Mouse (Mus musculus): ENCODE measurements around the gene Foxp1. TPM values are rescaled to one million over a fixed set of nuclear protein-coding genes. Genes with fewer than 3 reads are reported as not detected.

The Foxp1 gene
- total RNA-seq (2017), result 57.8 and 77.4 TPM in 2 replicates

DNA sequence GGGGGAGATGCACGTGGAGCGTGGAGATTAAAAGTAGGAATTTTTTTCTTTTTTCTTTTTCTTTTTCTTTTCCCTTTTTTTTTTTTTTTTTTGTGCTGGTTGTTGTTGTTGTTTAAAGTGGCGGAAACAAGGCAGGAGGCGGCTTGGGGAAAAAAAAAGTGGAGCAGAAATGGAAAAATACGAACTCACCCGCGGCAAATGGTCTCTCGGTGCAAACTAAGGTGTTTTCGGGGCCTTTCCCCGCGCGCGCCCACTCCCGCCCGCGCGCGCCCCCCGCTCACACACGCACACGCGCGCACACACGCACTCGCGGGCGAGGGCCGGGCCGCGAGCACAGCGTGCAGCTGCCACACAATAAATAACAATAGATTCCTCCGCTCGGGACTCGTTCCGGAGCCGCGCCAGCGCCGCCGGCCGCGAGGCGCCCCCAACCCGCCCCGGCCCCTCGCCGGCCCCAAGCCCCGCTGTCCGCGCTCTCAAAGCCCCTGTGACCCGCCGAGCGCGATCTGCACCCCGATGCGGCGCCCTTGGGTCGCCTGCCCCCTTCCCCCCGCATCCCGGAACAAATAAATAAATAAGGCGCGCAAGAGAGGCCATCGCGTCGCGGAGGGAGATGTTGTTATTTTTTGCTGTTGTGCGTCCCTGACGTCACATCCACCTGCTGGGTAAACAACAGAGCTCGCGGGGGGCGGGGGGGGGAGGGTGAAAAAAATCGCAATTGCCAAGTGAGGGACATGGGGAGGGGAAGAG, at the start of gene Foxp1:
Gene Foxp1, minus strand, starts transcription at position 363 of the 750 bp plus-strand sequence.
- ATAC-seq (replicated peaks; ENCODE audit: low read depth, poor library complexity, severe bottlenecking), result peak; percentile 45

DNA sequence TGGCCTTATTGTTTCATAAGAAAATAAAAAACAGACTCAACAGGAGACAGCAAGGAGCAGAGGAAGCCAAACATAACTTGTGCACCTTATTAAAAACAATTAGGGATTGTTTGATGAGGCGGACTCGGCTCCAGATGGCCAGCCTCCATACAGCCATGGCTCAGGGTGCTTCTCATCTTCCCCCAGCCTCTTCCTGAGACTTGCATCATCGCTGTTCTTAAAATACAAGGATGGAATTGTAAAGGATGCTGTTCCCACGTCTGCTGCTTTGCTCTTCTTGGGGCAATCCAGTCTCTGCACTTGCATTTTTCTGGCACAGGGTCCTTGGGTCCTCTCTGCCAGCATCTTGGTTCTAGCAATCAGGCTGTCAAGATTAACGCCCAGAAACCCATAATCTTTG, 49.5 kb upstream of the Foxp1 start:
- ATAC-seq (replicated peaks; ENCODE audit: low read depth, poor library complexity, severe bottlenecking), result no peak

DNA sequence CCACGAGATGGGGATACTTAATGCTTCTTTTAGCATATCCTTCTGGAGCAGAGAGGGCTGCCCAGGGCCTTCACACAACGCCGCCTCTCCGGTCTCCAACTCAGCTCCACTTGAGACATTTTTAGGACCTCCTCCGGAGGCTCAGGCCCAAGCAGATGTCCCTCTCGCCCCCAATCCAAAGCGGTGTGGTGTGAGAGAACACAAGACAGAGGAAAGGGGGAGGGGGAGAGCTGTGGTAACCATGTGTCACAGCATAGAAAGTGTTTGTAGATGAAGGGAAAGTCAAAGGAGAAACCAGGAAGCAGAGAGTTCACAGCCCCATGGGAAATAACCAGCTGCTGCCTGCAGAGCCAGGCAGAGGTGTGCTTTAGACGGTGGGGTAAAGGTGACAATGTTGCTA, 44.4 kb upstream of the Foxp1 start:
- ATAC-seq (replicated peaks; ENCODE audit: low read depth, poor library complexity, severe bottlenecking), result no peak

DNA sequence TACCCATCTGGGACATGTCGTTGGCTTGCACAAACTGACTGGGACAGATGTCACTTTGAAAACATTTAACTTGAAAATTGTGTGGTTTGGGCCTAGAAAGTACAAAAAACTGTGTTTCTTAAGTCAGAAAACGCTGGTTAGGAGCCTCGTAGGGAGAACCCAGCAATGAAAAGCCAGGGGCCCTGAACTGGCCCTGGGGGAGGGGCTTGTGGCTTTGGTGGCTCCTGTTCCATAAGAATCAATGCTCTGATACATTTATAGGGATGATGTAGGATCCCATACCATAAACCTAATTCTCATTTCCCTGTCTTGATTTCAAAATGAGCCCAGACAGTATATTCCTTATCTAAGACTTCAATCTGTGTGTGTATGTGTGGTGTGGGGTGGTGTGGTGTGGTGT, 42.2 kb upstream of the Foxp1 start:
- ATAC-seq (replicated peaks; ENCODE audit: low read depth, poor library complexity, severe bottlenecking), result no peak

DNA sequence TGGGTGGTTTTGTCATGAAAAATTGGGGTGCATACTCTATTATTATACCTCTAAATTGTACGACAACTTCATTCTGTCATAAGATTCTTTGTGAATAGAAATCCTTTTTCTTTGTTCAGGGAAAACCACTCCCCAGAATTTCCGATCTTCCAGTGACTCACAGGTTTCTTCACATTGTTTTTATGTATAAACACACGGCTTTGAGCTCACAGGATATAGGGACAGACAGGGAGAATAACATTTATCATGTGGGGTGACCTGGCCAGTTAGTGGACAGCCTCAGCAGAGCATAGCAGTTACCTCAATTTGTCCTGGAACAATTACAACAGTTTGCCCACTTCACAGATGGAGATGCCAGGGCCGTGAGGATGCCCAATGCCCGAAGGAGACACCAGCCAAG, 34.4 kb upstream of the Foxp1 start:
- no peak for ATAC-seq (replicated peaks; ENCODE audit: low read depth, poor library complexity, severe bottlenecking)

DNA sequence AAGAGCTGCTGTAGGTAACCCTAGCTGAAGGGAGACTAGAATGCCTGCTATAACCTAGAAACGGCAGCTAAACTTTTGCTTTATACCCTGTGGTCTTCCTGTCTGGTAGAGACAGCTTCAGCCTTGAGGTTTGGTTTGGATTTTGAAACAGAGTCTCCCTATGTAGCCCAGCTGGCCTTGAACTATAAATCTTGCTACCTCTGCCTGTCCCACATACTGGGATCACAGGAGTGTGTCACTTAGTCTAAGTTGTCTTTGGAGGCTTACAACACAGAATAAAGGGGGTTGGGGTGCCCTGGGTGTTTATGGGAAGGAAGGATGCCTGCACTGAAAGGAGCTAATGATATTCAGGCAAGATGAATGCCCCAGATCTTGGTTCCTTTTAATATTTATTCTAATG, 30.3 kb upstream of the Foxp1 start:
- no peak for ATAC-seq (replicated peaks; ENCODE audit: low read depth, poor library complexity, severe bottlenecking)

DNA sequence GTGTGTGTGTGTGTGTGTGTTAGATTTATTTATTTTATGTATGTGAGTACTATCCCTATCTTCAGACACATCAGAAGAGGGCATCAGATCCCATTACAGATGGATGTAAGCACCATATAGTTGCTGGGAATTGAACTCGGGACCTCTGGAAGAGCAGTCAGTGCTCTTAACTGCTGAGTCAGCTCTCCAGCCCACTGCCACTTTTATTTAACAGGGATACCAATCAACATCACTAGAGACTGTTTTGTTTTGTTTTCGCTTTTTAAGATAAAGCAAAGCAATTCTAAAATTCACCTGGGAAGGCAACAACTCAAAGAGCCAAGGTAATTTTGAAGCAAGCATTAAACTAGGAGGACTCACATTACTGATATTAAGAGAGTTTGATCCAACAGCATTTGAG, 23.9 kb upstream of the Foxp1 start:
- ATAC-seq (replicated peaks; ENCODE audit: low read depth, poor library complexity, severe bottlenecking), result no peak

DNA sequence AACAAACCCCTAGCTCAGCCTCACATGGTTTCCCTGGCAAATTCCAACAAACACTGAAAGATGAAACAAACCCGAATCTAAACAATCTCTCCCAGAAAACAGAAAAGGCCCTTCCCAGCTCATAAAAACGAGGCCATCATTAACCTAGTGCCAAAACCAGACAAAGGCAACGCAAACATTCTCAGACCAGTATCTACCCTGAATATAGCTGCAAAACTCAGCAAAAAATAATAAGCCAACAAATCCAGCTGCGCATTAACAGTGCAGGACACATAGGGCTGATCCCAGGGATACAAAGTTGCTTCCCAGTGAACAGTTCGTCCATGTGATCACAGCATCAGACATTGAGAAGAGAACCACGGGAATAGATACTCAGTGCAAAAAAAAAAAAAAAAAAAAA, 22.9 kb upstream of the Foxp1 start:
- ATAC-seq (replicated peaks; ENCODE audit: low read depth, poor library complexity, severe bottlenecking), result no peak

DNA sequence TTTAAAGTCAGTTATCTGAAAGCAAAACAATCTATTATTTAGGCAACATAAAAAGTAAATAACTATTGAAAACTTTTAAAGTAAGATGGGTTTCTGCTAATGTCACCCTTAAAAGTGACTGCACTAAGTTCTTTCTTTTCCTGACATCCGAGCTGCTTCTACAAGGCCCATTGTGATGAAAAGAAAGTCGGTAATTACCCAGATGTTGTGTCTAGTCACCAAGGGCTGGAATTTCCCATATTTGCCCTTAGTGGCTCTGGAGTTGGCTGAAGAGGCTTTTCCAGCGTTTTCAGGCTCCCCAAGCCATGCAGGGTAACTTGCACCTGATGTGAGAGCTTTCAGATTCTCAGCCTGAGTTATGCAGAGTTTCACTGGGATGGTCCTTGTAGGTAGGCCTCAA, 18.6 kb upstream of the Foxp1 start:
- ATAC-seq (replicated peaks; ENCODE audit: low read depth, poor library complexity, severe bottlenecking), result no peak

DNA sequence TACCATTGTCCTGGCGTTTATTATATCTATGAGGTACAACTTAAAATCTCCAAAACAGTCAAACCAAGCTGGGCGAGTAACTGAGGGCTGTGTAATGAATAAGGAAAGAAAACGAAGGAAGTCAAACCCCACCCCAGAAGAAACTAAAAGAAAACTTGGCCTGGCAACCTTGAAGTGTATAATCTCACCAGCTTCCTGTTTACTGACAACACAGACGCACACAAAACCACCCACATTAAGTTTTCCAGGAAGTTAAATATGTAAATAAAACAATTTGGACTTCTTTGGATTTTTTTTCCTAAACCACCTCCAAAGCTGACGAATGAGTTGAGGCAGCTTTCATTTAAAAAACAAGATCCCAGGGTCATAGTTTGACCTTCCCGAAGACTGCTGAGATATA, 18.1 kb upstream of the Foxp1 start:
- no peak for ATAC-seq (replicated peaks; ENCODE audit: low read depth, poor library complexity, severe bottlenecking)

DNA sequence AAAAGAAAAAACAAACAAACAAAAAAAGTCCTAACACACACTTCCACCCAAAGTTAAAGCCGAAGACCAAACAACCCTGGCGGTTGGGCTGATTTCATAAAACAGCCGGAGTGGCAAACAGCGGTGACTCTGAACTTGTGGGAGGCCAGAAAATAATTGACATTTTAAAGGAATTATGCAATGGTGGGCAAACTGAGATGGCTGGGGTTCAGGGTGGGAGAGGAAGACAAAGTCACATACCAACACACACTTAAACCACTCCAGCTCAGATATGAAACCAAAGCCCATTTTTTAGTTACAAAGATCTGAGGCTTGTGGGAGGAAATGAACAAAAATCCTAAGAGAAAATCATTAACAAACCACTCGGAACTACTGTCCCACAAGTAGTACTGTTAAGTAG, 17.6 kb upstream of the Foxp1 start:
- no peak for ATAC-seq (replicated peaks; ENCODE audit: low read depth, poor library complexity, severe bottlenecking)

DNA sequence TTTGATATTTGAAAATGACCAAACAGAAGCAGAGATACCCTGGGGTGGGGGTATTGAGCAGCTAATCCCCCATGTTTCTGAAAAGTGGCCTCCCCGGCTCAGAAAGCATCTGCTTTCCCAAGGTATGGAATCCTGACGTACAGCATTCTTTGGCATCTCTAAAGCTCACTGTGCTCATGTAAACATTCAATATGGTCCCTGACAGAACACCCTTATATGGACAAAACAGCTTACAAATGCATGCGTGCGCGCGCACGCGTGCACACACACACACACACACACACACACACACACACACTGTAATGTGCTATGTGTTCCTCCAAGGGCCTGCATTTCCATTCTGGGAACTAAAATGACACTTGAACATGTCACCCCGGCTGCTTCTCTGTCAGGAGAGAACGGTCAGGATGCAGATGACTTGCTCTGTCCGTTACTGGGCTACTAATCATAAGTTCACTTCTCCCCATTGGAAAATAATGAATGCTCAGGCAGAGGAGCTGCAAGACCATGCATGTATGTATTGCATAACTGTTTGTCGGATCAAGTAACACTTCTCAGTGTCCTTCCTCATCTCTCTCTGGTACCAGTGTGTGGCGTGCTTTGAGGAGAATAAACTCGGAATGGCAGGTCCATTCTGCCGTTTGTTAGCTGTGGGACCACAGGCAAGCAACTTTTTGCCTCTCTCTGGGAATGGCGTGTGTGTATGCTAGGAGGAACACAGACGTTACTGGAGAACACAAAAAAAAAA, 15.8 kb upstream of the Foxp1 start:
- ATAC-seq (replicated peaks; ENCODE audit: low read depth, poor library complexity, severe bottlenecking), result no peak

DNA sequence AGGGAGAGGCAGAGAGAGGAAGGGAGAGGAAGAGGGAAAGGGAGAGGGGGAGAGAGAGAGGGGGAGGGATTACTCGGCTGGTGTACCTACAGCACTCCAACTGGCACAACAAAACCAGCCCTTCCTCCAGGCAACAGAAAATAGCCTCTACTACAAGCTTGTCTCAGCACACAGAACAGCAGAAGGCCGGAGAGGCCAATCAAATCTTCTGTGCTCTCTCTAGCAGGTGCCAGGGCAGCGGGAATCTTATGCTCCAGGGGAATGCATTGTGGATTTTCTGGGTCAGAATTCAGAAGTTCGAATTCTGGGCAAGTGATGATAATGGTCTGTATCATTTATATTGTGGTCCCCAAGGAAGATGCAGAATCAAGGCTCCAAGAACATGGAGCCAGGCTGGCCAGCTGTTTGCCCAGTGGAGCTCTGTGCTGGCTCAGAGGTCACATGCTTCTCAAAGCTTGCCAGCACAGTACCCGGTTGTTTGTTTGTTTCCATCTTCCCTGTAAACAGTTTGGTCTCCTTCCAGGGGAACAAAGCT, 11.8 kb upstream of the Foxp1 start:
- ATAC-seq (replicated peaks; ENCODE audit: low read depth, poor library complexity, severe bottlenecking), result no peak

DNA sequence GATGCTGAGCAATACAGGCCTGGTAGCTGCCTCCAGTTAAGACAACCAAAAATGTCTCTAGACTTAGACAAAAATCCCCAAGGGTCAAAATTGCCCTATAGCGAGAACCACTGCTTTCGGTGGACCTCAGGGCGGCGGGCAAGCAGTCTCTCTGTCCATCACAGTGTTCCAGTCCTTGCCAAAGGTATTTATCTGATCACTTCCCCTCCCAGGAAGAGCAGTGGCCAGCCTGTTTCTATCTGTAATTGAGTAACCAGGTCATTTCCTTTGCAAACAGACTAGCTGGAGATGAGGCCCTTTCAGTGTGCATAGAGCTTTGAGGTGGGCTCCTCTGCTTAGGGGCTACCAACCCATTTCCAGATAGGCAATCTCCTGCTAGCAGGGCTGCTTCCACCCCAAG, 9.9 kb upstream of the Foxp1 start:
- ATAC-seq (replicated peaks; ENCODE audit: low read depth, poor library complexity, severe bottlenecking), result no peak

DNA sequence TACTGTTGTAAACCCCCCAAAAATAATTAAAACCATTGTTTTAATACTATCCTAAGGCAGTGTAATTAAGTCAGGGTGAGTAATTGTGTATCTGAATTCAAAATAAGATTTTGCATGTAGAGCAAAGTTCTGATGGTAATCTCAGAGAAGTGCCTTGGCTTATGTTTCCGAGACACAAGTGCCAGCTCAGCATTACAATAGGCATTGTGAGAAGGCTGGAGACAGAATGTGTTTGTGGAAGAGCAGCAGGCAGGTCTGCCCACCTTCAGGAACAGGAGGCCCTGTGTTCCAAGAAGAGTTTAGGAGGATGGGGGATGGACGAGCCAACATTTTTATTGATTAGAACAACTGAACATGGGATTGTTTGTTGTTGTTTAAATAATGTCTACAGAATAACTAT, 6.5 kb upstream of the Foxp1 start:
- ATAC-seq (replicated peaks; ENCODE audit: low read depth, poor library complexity, severe bottlenecking), result no peak

DNA sequence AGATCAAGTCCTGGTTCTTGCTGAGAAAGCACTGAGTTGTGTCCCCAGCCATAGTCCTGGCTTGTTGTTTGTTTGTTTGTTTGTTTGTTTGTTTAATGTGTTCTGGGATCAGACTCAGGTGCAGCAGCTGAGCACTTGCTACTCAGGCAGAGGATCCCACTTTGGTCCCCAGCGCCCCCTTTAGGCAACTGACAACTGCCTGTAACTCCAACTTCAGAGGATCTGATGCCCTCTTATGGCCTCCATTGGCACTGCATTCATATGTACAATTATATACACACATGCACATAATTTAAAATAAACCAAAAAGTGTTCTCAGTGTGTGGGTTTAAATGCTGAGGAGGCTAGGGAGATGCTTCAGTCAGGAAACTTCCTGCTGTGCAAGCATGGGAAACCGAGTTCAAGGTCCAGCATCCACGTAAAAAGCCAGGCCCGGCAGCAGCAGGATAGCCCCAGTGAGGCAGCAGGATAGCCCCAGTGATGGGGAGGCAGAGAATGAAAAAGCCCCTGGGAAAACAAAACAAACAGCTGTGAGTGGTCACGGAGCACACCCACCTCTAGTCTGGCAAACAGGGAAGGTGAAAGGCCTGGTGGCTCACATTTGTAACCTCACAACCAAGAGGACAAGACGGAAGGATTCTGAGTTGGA, 5.1 kb upstream of the Foxp1 start:
- no peak for ATAC-seq (replicated peaks; ENCODE audit: low read depth, poor library complexity, severe bottlenecking)

DNA sequence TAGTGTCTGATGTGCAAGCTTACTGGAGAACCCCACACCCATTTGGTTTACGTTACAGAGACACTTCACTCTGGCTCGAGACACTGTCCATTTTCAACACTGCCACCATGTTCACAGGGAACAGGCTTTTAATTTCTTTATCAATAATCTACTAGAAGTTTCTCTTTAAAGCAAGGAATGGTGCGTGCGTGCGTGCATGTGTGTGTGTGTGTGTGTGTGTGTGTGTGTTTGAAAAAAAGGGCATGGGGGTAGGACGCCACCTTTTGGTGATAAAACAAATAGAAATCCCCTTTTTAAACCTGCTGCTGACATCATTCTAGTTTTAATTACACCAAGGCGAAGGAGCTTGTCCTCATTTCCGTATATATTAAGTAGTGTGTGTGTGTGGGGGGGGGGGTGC, 2.8 kb upstream of the Foxp1 start:
- ATAC-seq (replicated peaks; ENCODE audit: low read depth, poor library complexity, severe bottlenecking), result no peak

DNA sequence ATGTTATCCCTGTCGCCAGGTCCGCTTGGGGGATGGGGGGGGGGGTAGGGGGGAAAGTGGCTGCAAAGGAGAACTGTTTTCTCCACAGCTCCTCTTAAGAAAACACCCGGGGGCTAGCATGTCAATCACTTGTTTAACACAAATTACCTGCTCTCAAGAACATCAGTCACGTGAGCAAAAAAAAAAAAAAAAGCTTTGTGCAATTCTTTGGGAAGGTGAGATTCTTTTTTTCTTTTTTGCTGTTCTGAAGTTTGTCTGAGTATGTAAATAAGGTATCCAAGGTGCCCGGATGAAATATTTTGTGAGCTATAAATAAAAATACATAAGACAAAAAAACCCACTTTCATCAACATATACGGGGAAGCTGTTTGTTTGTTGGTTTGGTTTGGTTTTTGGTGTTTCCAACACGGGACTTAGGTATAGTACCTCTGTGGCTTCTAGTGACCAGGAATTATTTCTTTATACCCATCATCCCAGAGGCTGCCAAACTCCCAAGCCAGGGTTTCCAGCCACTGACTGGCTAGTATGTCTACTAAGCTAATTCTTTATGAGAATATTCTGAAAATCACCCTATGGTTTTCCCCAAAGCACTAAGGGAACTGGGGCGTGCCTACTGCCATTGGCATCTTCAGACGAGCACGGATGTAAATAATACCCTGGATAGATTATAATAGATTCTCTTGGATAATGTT, 1.3 kb upstream of the Foxp1 start:
- ATAC-seq (replicated peaks; ENCODE audit: low read depth, poor library complexity, severe bottlenecking), result no peak

DNA sequence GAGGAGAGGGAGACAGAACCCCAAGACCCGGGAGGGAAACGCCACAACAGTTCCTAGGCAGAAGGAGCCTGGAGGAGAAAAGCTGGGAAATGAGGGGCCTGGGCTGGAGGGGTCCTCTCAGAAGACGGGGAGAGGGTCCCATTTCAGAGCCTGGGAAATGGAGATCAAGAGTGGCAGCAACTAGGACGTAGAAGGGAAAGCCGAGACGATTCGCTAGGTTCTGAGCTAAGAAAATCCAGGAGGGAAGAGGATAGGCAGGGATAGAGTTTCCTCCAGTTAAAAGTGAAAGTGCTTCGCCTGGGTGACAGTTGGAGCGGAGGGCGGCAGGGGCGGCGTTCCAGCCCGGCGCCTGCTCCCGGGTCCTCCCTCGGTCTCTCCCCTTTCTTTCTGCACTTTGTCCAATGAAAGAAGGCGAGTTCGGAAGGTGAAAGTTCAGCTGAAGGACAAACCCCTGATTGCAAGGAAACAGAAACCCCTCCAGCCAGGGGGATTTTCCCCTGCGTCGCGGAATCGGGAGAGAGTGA, 650 bp upstream of the Foxp1 start:
- ATAC-seq (replicated peaks; ENCODE audit: low read depth, poor library complexity, severe bottlenecking), result peak; percentile 61

DNA sequence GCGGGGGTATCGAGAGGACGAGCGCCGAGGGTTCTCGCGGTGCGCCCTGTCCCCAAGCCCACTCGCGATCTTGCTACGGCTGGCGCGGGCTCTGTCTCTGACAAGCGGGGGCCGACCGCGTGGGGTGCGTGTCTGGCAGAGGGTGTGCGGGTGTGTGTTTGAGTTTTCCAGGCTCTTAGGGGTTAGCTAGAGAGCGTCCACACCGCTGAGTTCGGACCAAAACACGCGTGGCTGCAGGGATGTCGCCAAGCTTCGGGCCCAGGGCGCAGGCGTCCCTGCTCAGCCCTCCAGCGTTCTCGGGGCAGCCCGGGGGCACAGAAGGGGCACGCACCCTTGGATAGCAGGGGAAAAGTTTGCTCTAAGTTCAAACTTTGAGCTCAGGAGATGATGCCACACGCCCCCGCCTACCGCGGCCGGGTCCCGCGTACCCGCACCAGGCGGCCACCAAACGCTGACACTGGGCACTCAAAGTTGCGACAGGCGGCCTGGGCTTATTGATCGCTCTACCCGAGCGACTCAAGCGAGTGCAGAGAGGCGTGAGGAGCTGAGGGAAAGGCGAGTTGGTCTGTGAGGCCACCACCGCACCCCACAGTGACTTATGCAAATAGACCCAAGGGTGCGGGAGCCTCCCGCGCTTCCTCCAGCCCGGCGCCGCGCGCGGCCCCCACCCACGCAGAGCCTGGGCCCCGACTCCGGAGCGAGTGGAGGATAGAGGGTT, 721 bp downstream of the Foxp1 start:
- ATAC-seq (replicated peaks; ENCODE audit: low read depth, poor library complexity, severe bottlenecking), result 0 out of 2 replicates have a peak, but pooled peaks have one; percentile 7

Data from common myeloid progenitor, adult 5-6 weeks (primary cell).